Mouse (Mus musculus): ENCODE measurements around the gene Vps37c.

GRCm38 (mm10) chr19:10640589-10641378, 47.8 kb upstream of the Vps37c start:
- TF ChIP-seq EP300 (IDR thresholded peaks at IDR 0.05; ENCODE audit: low read depth), result no peak
- no peak for TF ChIP-seq CTCF (IDR thresholded peaks at IDR 0.05; ENCODE audit: low read depth)

Data from heart, postnatal 0 days (tissue).